Mouse (Mus musculus) spleen, adult 2 months (tissue): ENCODE results near the gene Gmnn.

Experiments used
- CTCF ChIP-seq: fragments of 200-500 bp; IDR thresholded peaks from 2 replicates; pipeline ENCODE4 v1.5.1; 2011; ENCODE audit warnings: mild to moderate bottlenecking, inconsistent platforms; ENCODE audit not compliant: insufficient read depth, insufficient read length, insufficient replicate concordance; ENCODE audit errors: extremely low read depth
- POLR2A ChIP-seq: fragments of 200-500 bp; IDR thresholded peaks from 2 replicates; pipeline ENCODE4 v1.6.1; 2011; ENCODE audit warnings: low read depth, low read length, inconsistent platforms

DNA sequence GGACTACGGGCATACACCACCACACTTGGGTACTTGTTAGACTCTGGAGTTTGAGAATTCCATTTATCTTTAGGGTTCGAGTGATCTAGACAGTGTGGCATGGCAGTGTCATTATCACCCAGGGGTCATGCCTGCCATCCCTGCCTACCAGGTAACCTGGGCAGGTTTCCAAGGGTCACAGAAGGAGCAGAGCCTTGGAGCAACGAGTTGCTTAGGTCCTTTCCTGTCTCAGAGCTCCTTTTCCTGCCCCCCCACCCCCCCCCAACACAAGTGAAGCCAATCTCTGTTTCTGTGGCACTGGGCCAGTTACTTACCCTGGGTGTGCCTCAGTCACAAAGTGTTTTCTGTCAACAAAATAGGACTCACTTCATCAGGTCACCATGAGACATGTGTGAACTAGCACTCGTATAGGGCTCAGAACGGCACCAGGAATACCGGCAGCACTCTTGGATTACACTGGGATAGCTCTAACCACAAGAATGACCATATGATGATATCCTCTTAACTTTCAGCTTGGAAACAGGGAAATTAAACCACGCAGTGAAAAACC, 49.1 kb downstream of the Gmnn start:
- TF ChIP-seq POLR2A, result no peak
- TF ChIP-seq CTCF, result no peak
